Comparison of ENCODE assay signal across 14 mouse cellular contexts in genomic region chr17:84537966-84538365, GRCm38 (mm10). TPM values are rescaled to one million over a fixed set of nuclear protein-coding genes. Genes with fewer than 3 reads are reported as not detected.
"Had no signal": no experiment of that assay in that cellular context is flagged by ENCODE, and none has a peak within 500 bp of the region (broad histone marks: within the 10 kb centered on the region; RNA-seq: fewer than 3 reads in every experiment).

No protein-coding gene starts in this region.

- H3K9me3 ChIP-seq: liver, embryonic 13.5 days had no signal

- H3K4me1 ChIP-seq: liver, embryonic 13.5 days had no signal

- H3K4me2 ChIP-seq: liver, embryonic 13.5 days; midbrain, embryonic 13.5 days had no signal

- DNase-seq: kidney, adult 9 months; kidney, postnatal 14 days; kidney, postnatal 4 days; liver, embryonic 13.5 days; lung, adult 2 months; right cerebral cortex, postnatal 4 days; thymus, adult 18-20 months; thymus, postnatal 36 days had no signal

- H3K9ac ChIP-seq: liver, embryonic 13.5 days; midbrain, embryonic 13.5 days had no signal

- ATAC-seq: midbrain, embryonic 13.5 days; midbrain, embryonic 16.5 days had no signal

- H3K27me3 ChIP-seq: liver, embryonic 13.5 days; megakaryocyte, embryonic 14.5 days; midbrain, embryonic 13.5 days had no signal

- H3K27ac ChIP-seq: liver, embryonic 13.5 days; midbrain, embryonic 10.5 days; midbrain, embryonic 13.5 days; stomach, postnatal 0 days had no signal

- H3K4me3 ChIP-seq: liver, embryonic 13.5 days; megakaryocyte, embryonic 14.5 days; midbrain, embryonic 10.5 days; midbrain, embryonic 13.5 days had no signal

- H3K36me3 ChIP-seq: liver, embryonic 13.5 days; midbrain, embryonic 13.5 days had no signal

RNA-seq across cellular contexts. Expression of gene Plekhh2, which starts 26.3 kb away (rescaled TPM):
- total RNA-seq: monocyte, adult 5-6 weeks had no signal
